8 mouse cellular contexts compared by ENCODE assay signal in genomic region chr5:108668977-108669936, GRCm38 (mm10). TPM values are rescaled to one million over a fixed set of nuclear protein-coding genes. Genes with fewer than 3 reads are reported as not detected.
A peak's percentile ranks its signal among the peaks of the same experiment; 100 is the strongest.
DNase-seq lines count a peak whose midpoint lies in the region; ATAC-seq and TF ChIP-seq lines count a peak whose summit lies in the region.

Gene Dgkq (minus strand): TSS chr5:108669672.

- peak within 1 kb of the TSS; percentile 80 for H3K9ac ChIP-seq in CH12.LX (ENCODE audit: insufficient read depth, low read depth)
- H3K9ac ChIP-seq in forebrain, embryonic 12.5 days = peak within 1 kb of the TSS; percentile 75
- H3K9ac ChIP-seq in heart, postnatal 0 days (replicated peaks; ENCODE audit: low read depth, low read length) = peak within 1 kb of the TSS; percentile 69
- H3K9ac ChIP-seq in liver, embryonic 16.5 days (ENCODE audit: low read depth, low read length) = peak within 1 kb of the TSS; percentile 62
- peak within 1 kb of the TSS; percentile 74 for H3K9ac ChIP-seq in neural tube, embryonic 13.5 days

- peak within 1 kb of the TSS; percentile 14; the same call in 1 of the 2 replicates for H3K27ac ChIP-seq in CH12.LX (ENCODE audit: insufficient read depth, low read depth)
- H3K27ac ChIP-seq in forebrain, embryonic 12.5 days = peak within 1 kb of the TSS; percentile 69
- H3K27ac ChIP-seq in heart, postnatal 0 days (ENCODE audit: low read depth) = peak within 1 kb of the TSS; percentile 91
- H3K27ac ChIP-seq in liver, embryonic 16.5 days (ENCODE audit: low read length) = peak within 1 kb of the TSS; percentile 83
- peak within 1 kb of the TSS; percentile 83 for H3K27ac ChIP-seq in neural tube, embryonic 13.5 days (replicated peaks)

- H3K79me2 ChIP-seq in CH12.LX (replicated peaks; ENCODE audit: control insufficient read depth, extremely low read depth, insufficient read depth, poor library complexity, severe bottlenecking) = no peaks in the 10 kb centered on the region

- in situ Hi-C loops in CH12.LX (cut with MboI; ENCODE audit: low pct_ligation_motif_present, low pct_unique_long_range_greater_than_20kb, low sequenced_read_pairs) = loop anchor here (25.0 kb wide), 1 partner anchor 232 kb away; the partner anchor contains the start of genes Atp5k and Mfsd7a

- peaks cover 13 to 33% of the 10 kb centered on the region in 2 experiments for H3K36me3 ChIP-seq in CH12.LX (replicated peaks in 1 of 2; ENCODE audit: control insufficient read depth in 1 of 2, insufficient read depth in 1 of 2, low read length in 1 of 2)
- H3K36me3 ChIP-seq in forebrain, embryonic 12.5 days (replicated peaks) = peaks cover 16% of the 10 kb centered on the region
- H3K36me3 ChIP-seq in heart, postnatal 0 days (replicated peaks; ENCODE audit: control insufficient read depth, insufficient read depth, low read length) = peaks cover 10% of the 10 kb centered on the region; the same call in 1 of the 2 replicates
- peaks cover 15% of the 10 kb centered on the region for H3K36me3 ChIP-seq in liver, embryonic 16.5 days (ENCODE audit: control insufficient read depth, insufficient read depth)
- peaks cover 21% of the 10 kb centered on the region for H3K36me3 ChIP-seq in neural tube, embryonic 13.5 days

- dilution Hi-C loops in CH12.LX (cut with MboI; ENCODE audit: extremely low pct_ligation_motif_present, extremely low pct_unique_long_range_greater_than_20kb, low sequenced_read_pairs) = no loop called here

- peak; percentile 86 for TF ChIP-seq POLR2A in CH12.LX (IDR thresholded peaks at IDR 0.05; ENCODE audit: low read depth, low read length)

- H3K4me3 ChIP-seq in CH12.LX (replicated peaks in 1 of 3; ENCODE audit: low read depth in 2 of 3, low read length in 2 of 3, poor library complexity in 1 of 3) = peak within 1 kb of the TSS; percentile 65 to 73 (median 66)
- H3K4me3 ChIP-seq in forebrain, embryonic 12.5 days (replicated peaks) = peak within 1 kb of the TSS; percentile 53
- H3K4me3 ChIP-seq in heart, postnatal 0 days (ENCODE audit: low read depth, low read length) = peak within 1 kb of the TSS; percentile 55
- H3K4me3 ChIP-seq in liver, embryonic 16.5 days (ENCODE audit: low read depth, low read length) = peak within 1 kb of the TSS; percentile 68
- peak within 1 kb of the TSS; percentile 52 for H3K4me3 ChIP-seq in neural tube, embryonic 13.5 days

- peak; percentile 80 for TF ChIP-seq RAD21 in CH12.LX (IDR thresholded peaks at IDR 0.05; ENCODE audit: low read depth, low read length)

- peak within 1 kb of the TSS; percentile 70 for H3K4me2 ChIP-seq in CH12.LX (ENCODE audit: insufficient read depth, low read depth, poor library complexity, severe bottlenecking)
- H3K4me2 ChIP-seq in forebrain, embryonic 12.5 days = peak within 1 kb of the TSS; percentile 69
- peak within 1 kb of the TSS; percentile 69 for H3K4me2 ChIP-seq in heart, postnatal 0 days (ENCODE audit: low read depth, low read length)
- H3K4me2 ChIP-seq in liver, embryonic 16.5 days (ENCODE audit: low read depth, low read length) = peak within 1 kb of the TSS; percentile 77
- peak within 1 kb of the TSS; percentile 63 for H3K4me2 ChIP-seq in neural tube, embryonic 13.5 days

- ATAC-seq in forebrain, embryonic 12.5 days (ENCODE audit: low FRiP score) = peak; percentile 85
- peak; percentile 89 for ATAC-seq in heart, postnatal 0 days (ENCODE audit: insufficient read depth, low read depth)
- peak; percentile 79 for ATAC-seq in liver, embryonic 16.5 days (ENCODE audit: low read depth)
- ATAC-seq in neural tube, embryonic 13.5 days (ENCODE audit: low read depth) = peak; percentile 80

- H3K27me3 ChIP-seq in CH12.LX (replicated peaks) = peaks cover 3% of the 10 kb centered on the region
- H3K27me3 ChIP-seq in forebrain, embryonic 12.5 days = no peaks in the 10 kb centered on the region
- H3K27me3 ChIP-seq in heart, postnatal 0 days (ENCODE audit: control insufficient read depth, insufficient read depth, low read length) = 0 out of 2 replicates have a peak, but pooled peaks cover 2% of the 10 kb centered on the region
- H3K27me3 ChIP-seq in liver, embryonic 16.5 days (ENCODE audit: control insufficient read depth, insufficient read depth, low read depth, low read length) = no peaks in the 10 kb centered on the region; the same call in 1 of the 2 replicates
- H3K27me3 ChIP-seq in neural tube, embryonic 13.5 days = no peaks in the 10 kb centered on the region; the same call in 1 of the 2 replicates

- peak; percentile 84 for DNase-seq in CH12.LX (ENCODE audit: extremely low read depth)
- DNase-seq in c-Kit-positive CD71-positive TER-119-positive erythroid progenitor cells, embryonic 14.5 days (ENCODE audit: low spot score) = peak; percentile 85
- DNase-seq in heart, postnatal 0 days (ENCODE audit: low spot score) = peak; percentile 86
- DNase-seq in kidney, postnatal 4 days = peak; percentile 86 to 91
- DNase-seq in testis, postnatal 10 days (ENCODE audit: low spot score) = peak; percentile 88

- TF ChIP-seq EP300 in CH12.LX (IDR thresholded peaks at IDR 0.05; ENCODE audit: low read length) = no peak
- peak; percentile 76; the same call in 1 of the 2 replicates for TF ChIP-seq EP300 in heart, postnatal 0 days (IDR thresholded peaks at IDR 0.05; ENCODE audit: low read depth)

- WGBS in forebrain, embryonic 12.5 days = 6% methylated on average over 43 of the region's 43 CpGs
- WGBS in heart, postnatal 0 days = 4% methylated on average over 43 of the region's 43 CpGs
- WGBS in liver, embryonic 16.5 days (ENCODE audit: insufficient replicate concordance) = 4% methylated on average over 43 of the region's 43 CpGs
- WGBS in neural tube, embryonic 13.5 days = 5% methylated on average over 43 of the region's 43 CpGs

- peaks cover 2 to 31% of the 10 kb centered on the region in 2 experiments for H3K4me1 ChIP-seq in CH12.LX (ENCODE audit: control insufficient read depth in 1 of 2, insufficient read depth in 2 of 2)
- peaks cover 16% of the 10 kb centered on the region for H3K4me1 ChIP-seq in forebrain, embryonic 12.5 days
- H3K4me1 ChIP-seq in heart, postnatal 0 days (ENCODE audit: control insufficient read depth, insufficient read depth) = peaks cover 19% of the 10 kb centered on the region; the same call in 1 of the 2 replicates
- peaks cover 36% of the 10 kb centered on the region for H3K4me1 ChIP-seq in liver, embryonic 16.5 days (ENCODE audit: control insufficient read depth, low read depth, low read length)
- peaks cover 21% of the 10 kb centered on the region for H3K4me1 ChIP-seq in neural tube, embryonic 13.5 days (replicated peaks)

- no peaks in the 10 kb centered on the region for H3K9me3 ChIP-seq in CH12.LX (replicated peaks; ENCODE audit: low read length)
- H3K9me3 ChIP-seq in forebrain, embryonic 12.5 days = no peaks in the 10 kb centered on the region
- H3K9me3 ChIP-seq in heart, postnatal 0 days (replicated peaks; ENCODE audit: control insufficient read depth, low read length) = no peaks in the 10 kb centered on the region
- no peaks in the 10 kb centered on the region for H3K9me3 ChIP-seq in liver, embryonic 16.5 days (replicated peaks; ENCODE audit: control insufficient read depth, low read length)
- no peaks in the 10 kb centered on the region for H3K9me3 ChIP-seq in neural tube, embryonic 13.5 days

- peak in 1 of 2 experiments; percentile 74; a peak in 2 of 4 replicates for TF ChIP-seq CTCF in CH12.LX (conservative IDR thresholded peaks at IDR 0.05 in 1 of 2, IDR thresholded peaks at IDR 0.05 in 1 of 2; ENCODE audit: low read depth in 2 of 2, low read length in 2 of 2)
- peak; percentile 62 for TF ChIP-seq CTCF in heart, postnatal 0 days (IDR thresholded peaks at IDR 0.05; ENCODE audit: low read depth)

TF ChIP-seq in CH12.LX, 34 proteins besides CTCF, POLR2A, EP300 and RAD21 (continues in another document):
- TF ChIP-seq MXI1 (IDR thresholded peaks at IDR 0.05; ENCODE audit: low read depth, low read length) = peak; percentile 73; the same call in 1 of the 2 replicates
- TF ChIP-seq POLR2AphosphoS2 (IDR thresholded peaks at IDR 0.05; ENCODE audit: low read depth, low read length) = no peak
- peak; percentile 92 for TF ChIP-seq MAX (IDR thresholded peaks at IDR 0.05; ENCODE audit: low read length)
- peak; percentile 36; the same call in 1 of the 2 replicates for TF ChIP-seq TBP (conservative IDR thresholded peaks at IDR 0.05; ENCODE audit: low read depth, low read length)
- 0 out of 2 replicates have a peak, but pooled peaks have one; percentile 51 for TF ChIP-seq ETS1 (conservative IDR thresholded peaks at IDR 0.05; ENCODE audit: low read depth, low read length)
- peak; percentile 85 for TF ChIP-seq SIN3A (IDR thresholded peaks at IDR 0.05; ENCODE audit: low read length)
- TF ChIP-seq ZNF384 (IDR thresholded peaks at IDR 0.05; ENCODE audit: low read depth, low read length) = no peak
- no peak for TF ChIP-seq UBTF (IDR thresholded peaks at IDR 0.05; ENCODE audit: low read depth, low read length)
- TF ChIP-seq NRF1 (IDR thresholded peaks at IDR 0.05; ENCODE audit: low read depth, low read length) = peak; percentile 54
- peak; percentile 78; the same call in 1 of the 2 replicates for TF ChIP-seq TCF12 (IDR thresholded peaks at IDR 0.05; ENCODE audit: low read depth, low read length)
- TF ChIP-seq SMC3 (IDR thresholded peaks at IDR 0.05; ENCODE audit: low read depth, low read length) = peak; percentile 25
- peak; percentile 40 for TF ChIP-seq IRF4 (IDR thresholded peaks at IDR 0.05; ENCODE audit: low read depth, low read length)
- peak; percentile 95 for TF ChIP-seq USF1 (IDR thresholded peaks at IDR 0.05; ENCODE audit: low read depth, low read length)
- no peak for TF ChIP-seq MAZ (IDR thresholded peaks at IDR 0.05; ENCODE audit: low read depth, low read length)
- no peak for TF ChIP-seq MYC (IDR thresholded peaks at IDR 0.05; ENCODE audit: low read depth, low read length)
- no peak for TF ChIP-seq JUN (IDR thresholded peaks at IDR 0.05; ENCODE audit: insufficient read depth, low read depth, low read length)
- peak; percentile 61 for TF ChIP-seq HCFC1 (IDR thresholded peaks at IDR 0.05; ENCODE audit: low read depth, low read length)
- peak; percentile 44; the same call in 1 of the 2 replicates for TF ChIP-seq ZMIZ1 (IDR thresholded peaks at IDR 0.05; ENCODE audit: low read depth, low read length)
- peak; percentile 99 for TF ChIP-seq BHLHE40 (IDR thresholded peaks at IDR 0.05; ENCODE audit: low read depth, low read length)
- no peak for TF ChIP-seq CHD2 (IDR thresholded peaks at IDR 0.05; ENCODE audit: low read length)

RNA-seq across cellular contexts. Expression of gene Dgkq, which starts in this region (rescaled TPM):
- total RNA-seq in CH12.LX (2012; rRNA removed) = 8.5 and 9.1 TPM in 2 replicates
- total RNA-seq in CH12.LX (2014; rRNA removed) = 3.7 and 5.5 TPM in 2 replicates
- 4.4 and 5.0 TPM in 2 replicates for polyA plus RNA-seq in CH12.LX (2012; ENCODE audit: insufficient read length, low read depth)
- 19.7 and 20.7 TPM in 2 replicates for polyA plus RNA-seq in forebrain, embryonic 12.5 days (2016; fragmentation: Nextera tagmentation; extraction: Ambion mirVana)
- total RNA-seq in heart, postnatal 0 days (2014; rRNA removed; ENCODE audit: low replicate concordance) = 11.9 and 34.7 TPM in 2 replicates
- polyA plus RNA-seq in heart, postnatal 0 days (2015; fragmentation: Nextera tagmentation; extraction: Ambion mirVana) = 2.9 and 3.0 TPM in 2 replicates
- 3.1 and 3.4 TPM in 2 replicates for polyA plus RNA-seq in liver, embryonic 16.5 days (2015; fragmentation: Nextera tagmentation; extraction: Ambion mirVana)
- polyA plus RNA-seq in neural tube, embryonic 13.5 days (2015; fragmentation: Nextera tagmentation; extraction: Ambion mirVana) = 19.5 and 20.6 TPM in 2 replicates

Comparison
In these comparisons a context has a peak if more than half of its experiments do, and no peak if none do; other contexts are left out.
1. Peak in every context shown above with its lines: DNase-seq, ATAC-seq, H3K4me3 ChIP-seq and H3K27ac ChIP-seq.
2. H3K27ac ChIP-seq: peak in every context shown above with its lines; median percentile 91 in heart, postnatal 0 days; 83 in liver, embryonic 16.5 days; 83 in neural tube, embryonic 13.5 days; 69 in forebrain, embryonic 12.5 days; 14 in CH12.LX.